Mouse (Mus musculus) embryonic facial prominence, embryonic 12.5 days (tissue): ENCODE data around the gene Tfpi. TPM values are rescaled to one million over a fixed set of nuclear protein-coding genes. Genes with fewer than 3 reads are reported as not detected.
"Not testable (repeated sequence)": the region's sequence is repeated elsewhere in the genome, so short reads cannot be mapped to it uniquely, and the experiment has no call there.

Source experiments
- ATAC-seq: fragments of 200-750 bp; cut with Nextera tagmentation; 2 replicates; pipeline ENCODE4 v1.8.0; 2017; ENCODE audit not compliant: insufficient number of reproducible peaks, insufficient read depth, low FRiP score, low TSS enrichment
- H3K27ac ChIP-seq: fragments of 300-500 bp; sonication (generic); 2 replicates; pipeline ENCODE4 v1.5.1; 2016; ENCODE audit warnings: mild to moderate bottlenecking
- H3K27me3 ChIP-seq: fragments of 300-500 bp; sonication (generic); 2 replicates; pipeline ENCODE4 v1.6.1; 2016; ENCODE audit warnings: mild to moderate bottlenecking, moderate library complexity
- H3K36me3 ChIP-seq: fragments of 300-500 bp; sonication (generic); 2 replicates; pipeline ENCODE4 v1.6.1; 2016; ENCODE audit warnings: mild to moderate bottlenecking
- H3K4me1 ChIP-seq: fragments of 300-500 bp; sonication (generic); 2 replicates; pipeline ENCODE4 v1.6.1; 2016
- H3K4me2 ChIP-seq: fragments of 300-500 bp; sonication (generic); replicated peaks from 2 replicates; pipeline ENCODE4 v1.6.1; 2016; ENCODE audit warnings: mild to moderate bottlenecking, moderate library complexity
- H3K4me3 ChIP-seq: fragments of 300-500 bp; sonication (generic); 2 replicates; pipeline ENCODE4 v1.5.1; 2016; ENCODE audit warnings: mild to moderate bottlenecking
- H3K9ac ChIP-seq: fragments of 300-500 bp; sonication (generic); 2 replicates; pipeline ENCODE4 v1.6.1; 2016; ENCODE audit warnings: mild to moderate bottlenecking, moderate library complexity
- H3K9me3 ChIP-seq: fragments of 300-500 bp; sonication (generic); 2 replicates; pipeline ENCODE4 v1.6.1; 2016; ENCODE audit warnings: mild to moderate bottlenecking, moderate library complexity
- WGBS: fragments of 180-500 bp; shearing (Covaris S2); methylation state at CpG from one replicate; pipeline ENCODE4 v1.1.7; 2016; 5-methylcytosine and 5-hydroxymethylcytosine counted together
- polyA plus RNA-seq: library from polyadenylated mRNA; unstranded; fragments of >200 nt; fragmentation: Nextera tagmentation; extraction: Ambion mirVana; gene quantifications from 2 replicates; pipeline ENCODE4 v1.2.1, GENCODE M21; 2016

The Tfpi gene
- 21.9 and 24.1 TPM in 2 replicates for polyA plus RNA-seq

- no peaks in the 10 kb centered on the region for H3K9me3 ChIP-seq
- no peaks in the 10 kb centered on the region for H3K27me3 ChIP-seq
- H3K27ac ChIP-seq = peak within 1 kb of the TSS; percentile 12; the same call in 1 of the 2 replicates
- peak within 1 kb of the TSS; percentile 34 for H3K4me2 ChIP-seq
- peaks cover 8% of the 10 kb centered on the region; the same call in 1 of the 2 replicates for H3K4me1 ChIP-seq
- no peak within 1 kb of the TSS for H3K9ac ChIP-seq
- H3K4me3 ChIP-seq = peak within 1 kb of the TSS; percentile 27
- H3K36me3 ChIP-seq = no peaks in the 10 kb centered on the region
- ATAC-seq = no peak
- 49% methylated on average over 4 of the region's 4 CpGs for WGBS
Measured at GRCm38 (mm10) chr2:84476577-84476976, at the start of gene Tfpi. Gene Tfpi (minus strand): TSS chr2:84476775.

- Histone ChIP-seq H3K4me3 (no peak overlapping the region), H3K9me3 (no peaks in the 10 kb centered on the region), H3K9ac (no peak overlapping the region), H3K4me1 (0 out of 2 replicates have a peak, but pooled peaks cover 3% of the 10 kb centered on the region), H3K27me3 (no peaks in the 10 kb centered on the region), H3K36me3 (no peaks in the 10 kb centered on the region), H3K27ac (no peak overlapping the region), H3K4me2 (no peak overlapping the region)
- 65% methylated on average over 7 of the region's 7 CpGs for WGBS
- no peak for ATAC-seq
Measured at GRCm38 (mm10) chr2:84526221-84526620, 49.6 kb upstream of the Tfpi start.

- H3K4me3 ChIP-seq = no peak overlapping the region
- H3K9ac ChIP-seq = no peak overlapping the region
- H3K27ac ChIP-seq = no peak overlapping the region
- H3K36me3 ChIP-seq = no peaks in the 10 kb centered on the region
- no peak for ATAC-seq
- H3K27me3 ChIP-seq = no peaks in the 10 kb centered on the region
- no peaks in the 10 kb centered on the region for H3K9me3 ChIP-seq
- WGBS = 60% methylated on average over 6 of the region's 6 CpGs
- 0 out of 2 replicates have a peak, but pooled peaks cover 3% of the 10 kb centered on the region for H3K4me1 ChIP-seq
- H3K4me2 ChIP-seq = no peak overlapping the region
Measured at GRCm38 (mm10) chr2:84525806-84526205, 49.2 kb upstream of the Tfpi start.

GRCm38 (mm10) chr2:84525047-84525446, 48.5 kb upstream of the Tfpi start:
- Histone ChIP-seq H3K27ac (no peak overlapping the region), H3K4me2 (no peak overlapping the region), H3K36me3 (no peaks in the 10 kb centered on the region), H3K9ac (no peak overlapping the region), H3K27me3 (no peaks in the 10 kb centered on the region), H3K4me3 (no peak overlapping the region), H3K9me3 (no peaks in the 10 kb centered on the region), H3K4me1 (peaks cover 3% of the 10 kb centered on the region; the same call in 1 of the 2 replicates)
- WGBS = 86% methylated on average over 5 of the region's 5 CpGs
- ATAC-seq = no peak

- H3K27me3 ChIP-seq = no peaks in the 10 kb centered on the region
- no peak overlapping the region for H3K4me3 ChIP-seq
- no peak overlapping the region for H3K27ac ChIP-seq
- no peak overlapping the region for H3K9ac ChIP-seq
- WGBS = 82% methylated on average over 6 of the region's 6 CpGs
- no peak for ATAC-seq
- H3K9me3 ChIP-seq = no peaks in the 10 kb centered on the region
- H3K4me1 ChIP-seq = peaks cover 14% of the 10 kb centered on the region; the same call in 1 of the 2 replicates
- no peak overlapping the region for H3K4me2 ChIP-seq
- no peaks in the 10 kb centered on the region for H3K36me3 ChIP-seq
Measured at GRCm38 (mm10) chr2:84523994-84524393, 47.4 kb upstream of the Tfpi start.

GRCm38 (mm10) chr2:84523103-84523865, 46.7 kb upstream of the Tfpi start:
- 58% methylated on average over 6 of the region's 6 CpGs for WGBS
- no peak overlapping the region for H3K4me2 ChIP-seq
- no peaks in the 10 kb centered on the region for H3K9me3 ChIP-seq

GRCm38 (mm10) chr2:84519514-84520067, 43.0 kb upstream of the Tfpi start:
- Histone ChIP-seq H3K4me1 (peaks cover 14% of the 10 kb centered on the region; the same call in 1 of the 2 replicates), H3K27ac (peak overlapping the region; percentile 77), H3K9ac (no peak overlapping the region), H3K27me3 (no peaks in the 10 kb centered on the region), H3K36me3 (no peaks in the 10 kb centered on the region), H3K4me2 (peak overlapping the region; percentile 21), H3K4me3 (no peak overlapping the region), H3K9me3 (no peaks in the 10 kb centered on the region)
- 45% methylated on average over 12 of the region's 12 CpGs for WGBS
- 0 out of 2 replicates have a peak, but pooled peaks have one; percentile 52 for ATAC-seq

More at GRCm38 (mm10) chr2:84523103-84523865, 46.7 kb upstream of the Tfpi start:
- Histone ChIP-seq H3K9ac (no peak overlapping the region), H3K27me3 (no peaks in the 10 kb centered on the region), H3K4me3 (no peak overlapping the region), H3K27ac (no peak overlapping the region), H3K4me1 (peaks cover 17% of the 10 kb centered on the region; the same call in 1 of the 2 replicates), H3K36me3 (no peaks in the 10 kb centered on the region)
- ATAC-seq = no peak

GRCm38 (mm10) chr2:84518767-84519166, 42.2 kb upstream of the Tfpi start:
- peaks cover 14% of the 10 kb centered on the region; the same call in 1 of the 2 replicates for H3K4me1 ChIP-seq
- no peaks in the 10 kb centered on the region for H3K27me3 ChIP-seq
- H3K9me3 ChIP-seq = no peaks in the 10 kb centered on the region
- H3K36me3 ChIP-seq = no peaks in the 10 kb centered on the region
- no peak for ATAC-seq
- H3K27ac ChIP-seq = peak overlapping the region; percentile 77; the same call in 1 of the 2 replicates
- H3K4me2 ChIP-seq = no peak overlapping the region
- 27% methylated on average over 5 of the region's 5 CpGs for WGBS
- H3K4me3 ChIP-seq = no peak overlapping the region
- H3K9ac ChIP-seq = no peak overlapping the region

GRCm38 (mm10) chr2:84513281-84513680, 36.7 kb upstream of the Tfpi start:
- no peak overlapping the region for H3K4me3 ChIP-seq
- H3K27me3 ChIP-seq = no peaks in the 10 kb centered on the region
- WGBS = 83% methylated on average over 3 of the region's 3 CpGs
- H3K9me3 ChIP-seq = no peaks in the 10 kb centered on the region
- H3K9ac ChIP-seq = no peak overlapping the region
- H3K36me3 ChIP-seq = no peaks in the 10 kb centered on the region
- H3K4me1 ChIP-seq = no peaks in the 10 kb centered on the region
- no peak overlapping the region for H3K4me2 ChIP-seq
- no peak overlapping the region for H3K27ac ChIP-seq
- no peak for ATAC-seq

- no peak overlapping the region for H3K4me2 ChIP-seq
- no peaks in the 10 kb centered on the region for H3K9me3 ChIP-seq
- H3K4me1 ChIP-seq = no peaks in the 10 kb centered on the region
- H3K27me3 ChIP-seq = no peaks in the 10 kb centered on the region
- WGBS = 73% methylated on average over 2 of the region's 2 CpGs
- H3K9ac ChIP-seq = no peak overlapping the region
- no peak for ATAC-seq
- no peak overlapping the region for H3K27ac ChIP-seq
- no peaks in the 10 kb centered on the region for H3K36me3 ChIP-seq
- H3K4me3 ChIP-seq = no peak overlapping the region
Measured at GRCm38 (mm10) chr2:84511508-84511907, 34.9 kb upstream of the Tfpi start.

GRCm38 (mm10) chr2:84511036-84511435, 34.5 kb upstream of the Tfpi start:
- H3K36me3 ChIP-seq = no peaks in the 10 kb centered on the region
- H3K9ac ChIP-seq = no peak overlapping the region
- no peak overlapping the region for H3K4me2 ChIP-seq
- ATAC-seq = no peak
- WGBS = 89% methylated on average over 4 of the region's 4 CpGs
- H3K27me3 ChIP-seq = no peaks in the 10 kb centered on the region
- H3K4me1 ChIP-seq = no peaks in the 10 kb centered on the region
- no peak overlapping the region for H3K4me3 ChIP-seq
- H3K9me3 ChIP-seq = no peaks in the 10 kb centered on the region
- H3K27ac ChIP-seq = no peak overlapping the region

- not testable (repeated sequence) for H3K9me3 ChIP-seq, H3K27me3 ChIP-seq, H3K9ac ChIP-seq, ATAC-seq, H3K27ac ChIP-seq, H3K4me1 ChIP-seq, H3K4me3 ChIP-seq, H3K36me3 ChIP-seq
- WGBS = 30% methylated on average over 6 of the region's 11 CpGs
- peak overlapping the region; percentile 9; the same call in 1 of the 2 replicates for H3K4me2 ChIP-seq
Measured at GRCm38 (mm10) chr2:84504954-84505394, 28.4 kb upstream of the Tfpi start.
